Mouse (Mus musculus): Measurements from ENCODE around the gene Srrt. TPM values are rescaled to one million over a fixed set of nuclear protein-coding genes. Genes with fewer than 3 reads are reported as not detected.

Gene Srrt
- 191 and 214 TPM in 2 replicates for polyA plus RNA-seq (2016; fragmentation: Nextera tagmentation; extraction: Ambion mirVana)

DNA sequence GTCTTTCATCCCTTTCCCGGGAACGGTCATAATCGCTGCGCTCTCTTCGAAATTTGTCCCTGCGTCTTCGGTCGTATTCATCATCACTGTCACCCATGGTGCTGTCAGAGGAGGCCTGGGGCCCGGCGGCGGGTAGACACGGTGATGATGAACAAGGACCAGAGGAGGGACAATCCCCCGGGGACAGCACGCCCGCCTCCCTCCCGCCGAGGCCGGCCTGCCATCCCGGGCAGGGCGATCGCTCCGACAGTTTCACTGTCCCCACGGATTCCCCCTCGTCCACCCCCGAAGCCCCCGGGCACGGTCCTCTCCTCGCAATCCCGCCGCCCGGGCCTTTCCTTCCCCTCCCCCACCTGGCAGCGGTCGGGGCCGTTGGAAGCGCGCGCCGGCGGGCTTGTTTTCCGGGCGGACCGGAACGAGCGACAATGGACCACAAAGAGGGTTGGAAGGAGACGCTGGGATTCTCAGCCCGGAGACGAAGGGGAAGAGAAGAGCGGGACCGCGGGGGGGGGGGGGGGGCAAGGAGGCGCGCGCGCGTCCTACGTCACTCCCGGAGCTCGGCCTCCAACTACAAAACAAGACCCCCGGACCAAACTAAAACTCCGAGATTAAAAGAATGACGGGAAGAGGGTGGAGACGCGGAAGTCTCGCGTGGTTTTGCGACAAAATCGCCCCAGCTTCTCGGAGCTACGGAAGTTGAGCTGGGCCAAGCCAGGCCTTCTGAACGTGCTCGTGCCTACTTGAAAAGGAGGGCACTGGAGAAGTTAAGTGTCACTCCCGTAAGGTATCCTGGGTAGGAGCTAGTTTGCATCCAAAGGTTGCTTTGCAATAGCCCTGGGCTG is at the start of gene Srrt:
TSS of gene Srrt (minus strand) at position 604 of the 842 bp plus-strand sequence.
- Histone ChIP-seq H3K27ac (replicated peaks) (peak within 1 kb of the TSS; percentile 95), H3K36me3 (replicated peaks) (peaks cover 79% of the 10 kb centered on the region), H3K27me3 (replicated peaks; ENCODE audit: low read depth, poor library complexity, severe bottlenecking) (no peaks in the 10 kb centered on the region), H3K4me3 (peak within 1 kb of the TSS; percentile 92), H3K9me3 (0 out of 2 replicates have a peak, but pooled peaks cover 5% of the 10 kb centered on the region), H3K4me1 (peaks cover 47% of the 10 kb centered on the region)
- under 1% methylated on average over 72 of the region's 72 CpGs for WGBS
- DNase-seq (ENCODE audit: low spot score), result peak; percentile 94

GRCm38 (mm10) chr5:137354091-137354490 is 46.6 kb upstream of the Srrt start:
- no peak for DNase-seq (ENCODE audit: low spot score)
- no peaks in the 10 kb centered on the region for H3K9me3 ChIP-seq
- no peaks in the 10 kb centered on the region for H3K27me3 ChIP-seq (replicated peaks; ENCODE audit: low read depth, poor library complexity, severe bottlenecking)
- H3K4me1 ChIP-seq, result peaks cover 45% of the 10 kb centered on the region
- peak overlapping the region; percentile 9; the same call in 1 of the 2 replicates for H3K4me3 ChIP-seq
- H3K36me3 ChIP-seq (replicated peaks), result peaks cover 70% of the 10 kb centered on the region
- H3K27ac ChIP-seq (replicated peaks), result no peak overlapping the region
- 87% methylated on average over 17 of the region's 17 CpGs for WGBS

- H3K27ac ChIP-seq (replicated peaks), result peak overlapping the region; percentile 99
- peaks cover 61% of the 10 kb centered on the region for H3K4me1 ChIP-seq
- peak; percentile 57 for DNase-seq (ENCODE audit: low spot score)
- WGBS, result 10% methylated on average over 16 of the region's 16 CpGs
- H3K9me3 ChIP-seq, result no peaks in the 10 kb centered on the region
- no peaks in the 10 kb centered on the region for H3K27me3 ChIP-seq (replicated peaks; ENCODE audit: low read depth, poor library complexity, severe bottlenecking)
- H3K36me3 ChIP-seq (replicated peaks), result peaks cover 52% of the 10 kb centered on the region
- peak overlapping the region; percentile 96 for H3K4me3 ChIP-seq
Observed at GRCm38 (mm10) chr5:137352011-137352975, 44.8 kb upstream of the Srrt start.

- peak overlapping the region; percentile 96 for H3K4me3 ChIP-seq
- 9% methylated on average over 4 of the region's 4 CpGs for whole genome bisulfite sequencing
- no peaks in the 10 kb centered on the region for H3K9me3 ChIP-seq
- DNase-seq (ENCODE audit: low spot score), result peak; percentile 38
- peaks cover 43% of the 10 kb centered on the region for H3K36me3 ChIP-seq (replicated peaks)
- H3K4me1 ChIP-seq, result peaks cover 65% of the 10 kb centered on the region
- no peaks in the 10 kb centered on the region for H3K27me3 ChIP-seq (replicated peaks; ENCODE audit: low read depth, poor library complexity, severe bottlenecking)
- H3K27ac ChIP-seq (replicated peaks), result peak overlapping the region; percentile 99
Observed at GRCm38 (mm10) chr5:137351394-137351793, 43.9 kb upstream of the Srrt start.

GRCm38 (mm10) chr5:137351058-137351380 is 43.5 kb upstream of the Srrt start:
- peaks cover 67% of the 10 kb centered on the region for H3K4me1 ChIP-seq
- DNase-seq (ENCODE audit: low spot score), result peak; percentile 67
- H3K4me3 ChIP-seq, result peak overlapping the region; percentile 96
- H3K27me3 ChIP-seq (replicated peaks; ENCODE audit: low read depth, poor library complexity, severe bottlenecking), result no peaks in the 10 kb centered on the region
- peak overlapping the region; percentile 99 for H3K27ac ChIP-seq (replicated peaks)
- under 1% methylated on average over 8 of the region's 8 CpGs for WGBS
- H3K9me3 ChIP-seq, result no peaks in the 10 kb centered on the region
- peaks cover 40% of the 10 kb centered on the region for H3K36me3 ChIP-seq (replicated peaks)

GRCm38 (mm10) chr5:137350205-137351057 is 43.0 kb upstream of the Srrt start:
- no peaks in the 10 kb centered on the region for H3K9me3 ChIP-seq
- H3K4me1 ChIP-seq, result peaks cover 73% of the 10 kb centered on the region
- under 1% methylated on average over 55 of the region's 55 CpGs for WGBS
- peaks cover 34% of the 10 kb centered on the region for H3K36me3 ChIP-seq (replicated peaks)
- H3K27me3 ChIP-seq (replicated peaks; ENCODE audit: low read depth, poor library complexity, severe bottlenecking), result no peaks in the 10 kb centered on the region
- H3K27ac ChIP-seq (replicated peaks), result peak overlapping the region; percentile 99
- peak; percentile 68 for DNase-seq (ENCODE audit: low spot score)
- H3K4me3 ChIP-seq, result peak overlapping the region; percentile 96

- Histone ChIP-seq H3K4me3 (peak within 1 kb of the TSS; percentile 96), H3K4me1 (peaks cover 74% of the 10 kb centered on the region), H3K9me3 (no peaks in the 10 kb centered on the region), H3K27me3 (replicated peaks; ENCODE audit: low read depth, poor library complexity, severe bottlenecking) (no peaks in the 10 kb centered on the region), H3K27ac (replicated peaks) (peak within 1 kb of the TSS; percentile 99), H3K36me3 (replicated peaks) (peaks cover 25% of the 10 kb centered on the region)
- WGBS, result 1% methylated on average over 32 of the region's 32 CpGs
- DNase-seq (ENCODE audit: low spot score), result peak; percentile 98
Observed at GRCm38 (mm10) chr5:137349384-137350204, 42.1 kb upstream of the Srrt start, which contains the start of gene Ephb4. TSS of gene Ephb4 (plus strand) at chr5:137350109.

- Histone ChIP-seq H3K4me1 (peaks cover 66% of the 10 kb centered on the region), H3K36me3 (replicated peaks) (peaks cover 17% of the 10 kb centered on the region), H3K4me3 (peak overlapping the region; percentile 96), H3K27me3 (replicated peaks; ENCODE audit: low read depth, poor library complexity, severe bottlenecking) (no peaks in the 10 kb centered on the region), H3K27ac (replicated peaks) (peak overlapping the region; percentile 99), H3K9me3 (no peaks in the 10 kb centered on the region)
- peak; percentile 76 for DNase-seq (ENCODE audit: low spot score)
- under 1% methylated on average over 33 of the region's 33 CpGs for WGBS
Observed at GRCm38 (mm10) chr5:137348482-137349383, 41.3 kb upstream of the Srrt start.

- DNase-seq (ENCODE audit: low spot score), result peak; percentile 27
- 16% methylated on average over 7 of the region's 7 CpGs for WGBS
- Histone ChIP-seq H3K9me3 (no peaks in the 10 kb centered on the region), H3K36me3 (replicated peaks) (peaks cover 11% of the 10 kb centered on the region), H3K27me3 (replicated peaks; ENCODE audit: low read depth, poor library complexity, severe bottlenecking) (no peaks in the 10 kb centered on the region), H3K4me1 (peaks cover 58% of the 10 kb centered on the region), H3K4me3 (peak overlapping the region; percentile 96), H3K27ac (replicated peaks) (peak overlapping the region; percentile 99)
Observed at GRCm38 (mm10) chr5:137347856-137348255, 40.4 kb upstream of the Srrt start.

DNA sequence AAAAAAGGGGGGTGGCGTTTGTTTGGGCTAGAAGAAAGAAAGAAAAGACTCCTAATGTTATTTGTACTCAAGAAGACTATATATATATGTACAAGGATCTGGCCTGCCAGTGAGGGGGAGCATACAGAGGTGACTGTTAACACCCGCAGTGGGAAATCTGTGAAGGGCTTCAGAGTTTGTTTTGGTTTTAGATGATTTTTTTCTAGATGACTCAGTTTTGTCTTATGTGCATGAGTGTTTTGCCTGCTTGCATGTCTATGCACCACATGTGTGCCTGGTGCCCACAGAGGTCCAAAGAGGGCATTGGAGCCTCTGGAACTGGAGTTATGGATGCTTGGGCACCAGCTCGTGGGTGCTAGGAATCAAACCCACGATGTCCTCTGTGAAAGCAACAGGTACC is 39.5 kb upstream of the Srrt start:
- DNase-seq (ENCODE audit: low spot score), result no peak
- Histone ChIP-seq H3K9me3 (no peaks in the 10 kb centered on the region), H3K27me3 (replicated peaks; ENCODE audit: low read depth, poor library complexity, severe bottlenecking) (no peaks in the 10 kb centered on the region), H3K4me1 (peaks cover 50% of the 10 kb centered on the region), H3K36me3 (replicated peaks) (0 out of 2 replicates have a peak, but pooled peaks cover 2% of the 10 kb centered on the region), H3K27ac (replicated peaks) (no peak overlapping the region), H3K4me3 (no peak overlapping the region)
- WGBS, result 87% methylated on average over 4 of the region's 4 CpGs
